Mouse (Mus musculus): ENCODE measurements at regions not wholly inside any gene's neighbourhood (a gene's known extent, or its start where the extent isn't known, plus 50 kb on each side); places are given as distances from the start of the nearest gene placed in this dataset.
A peak's percentile ranks its signal among the peaks of the same experiment; 100 is the strongest.

- ATAC-seq (ENCODE audit: poor library complexity, severe bottlenecking), result no peak
These were observed 386.9 kb downstream of the Wdr11 start for GRCm38 (mm10) chr7:129978576-129978975.

- no peak for ATAC-seq (ENCODE audit: poor library complexity, severe bottlenecking)
These were observed 387.7 kb downstream of the Wdr11 start for GRCm38 (mm10) chr7:129979337-129979736.

GRCm38 (mm10) chr7:129980501-129980900 lies 388.8 kb downstream of the Wdr11 start:
- ATAC-seq (ENCODE audit: poor library complexity, severe bottlenecking), result no peak

GRCm38 (mm10) chr7:129982411-129982810 lies 390.7 kb downstream of the Wdr11 start:
- no peak for ATAC-seq (ENCODE audit: poor library complexity, severe bottlenecking)

GRCm38 (mm10) chr7:129983601-129984120 lies 392.0 kb downstream of the Wdr11 start:
- ATAC-seq (ENCODE audit: poor library complexity, severe bottlenecking), result no peak

- ATAC-seq (ENCODE audit: poor library complexity, severe bottlenecking), result no peak
These were observed 392.7 kb downstream of the Wdr11 start for GRCm38 (mm10) chr7:129984367-129984766.

- no peak for ATAC-seq (ENCODE audit: poor library complexity, severe bottlenecking)
These were observed 395.5 kb downstream of the Wdr11 start for GRCm38 (mm10) chr7:129987119-129987665.

- no peak for ATAC-seq (ENCODE audit: poor library complexity, severe bottlenecking)
These were observed 396.1 kb downstream of the Wdr11 start for GRCm38 (mm10) chr7:129987713-129988112.

GRCm38 (mm10) chr7:129993446-129994223 lies 402.0 kb downstream of the Wdr11 start:
- ATAC-seq (ENCODE audit: poor library complexity, severe bottlenecking), result no peak

- ATAC-seq (ENCODE audit: poor library complexity, severe bottlenecking), result peak; percentile 73
These were observed 403.9 kb downstream of the Wdr11 start for GRCm38 (mm10) chr7:129995529-129995928.

- no peak for ATAC-seq (ENCODE audit: poor library complexity, severe bottlenecking)
These were observed 409.4 kb downstream of the Wdr11 start for GRCm38 (mm10) chr7:130001064-130001463.

- ATAC-seq (ENCODE audit: poor library complexity, severe bottlenecking), result no peak
These were observed 410.3 kb downstream of the Wdr11 start for GRCm38 (mm10) chr7:130002002-130002401.

- ATAC-seq (ENCODE audit: poor library complexity, severe bottlenecking), result no peak
These were observed 413.7 kb downstream of the Wdr11 start for GRCm38 (mm10) chr7:130005406-130005805.

- no peak for ATAC-seq (ENCODE audit: poor library complexity, severe bottlenecking)
These were observed 416.4 kb downstream of the Wdr11 start for GRCm38 (mm10) chr7:130007993-130008583.

- ATAC-seq (ENCODE audit: poor library complexity, severe bottlenecking), result no peak
These were observed 417.1 kb downstream of the Wdr11 start for GRCm38 (mm10) chr7:130008591-130009418.

GRCm38 (mm10) chr7:130012067-130012466 lies 420.4 kb downstream of the Wdr11 start:
- ATAC-seq (ENCODE audit: poor library complexity, severe bottlenecking), result peak; percentile 75

- ATAC-seq (ENCODE audit: poor library complexity, severe bottlenecking), result no peak
These were observed 421.4 kb downstream of the Wdr11 start for GRCm38 (mm10) chr7:130013109-130013508.

GRCm38 (mm10) chr7:130014609-130015008 lies 422.9 kb downstream of the Wdr11 start:
- no peak for ATAC-seq (ENCODE audit: poor library complexity, severe bottlenecking)

- no peak for ATAC-seq (ENCODE audit: poor library complexity, severe bottlenecking)
These were observed 423.8 kb downstream of the Wdr11 start for GRCm38 (mm10) chr7:130015375-130016014.

GRCm38 (mm10) chr7:130016015-130016874 lies 424.6 kb downstream of the Wdr11 start:
- ATAC-seq (ENCODE audit: poor library complexity, severe bottlenecking), result no peak
